Mouse (Mus musculus) hindbrain, embryonic 14.5 days (tissue): ENCODE measurements around the gene Gm44805. TPM values are rescaled to one million over a fixed set of nuclear protein-coding genes. Genes with fewer than 3 reads are reported as not detected.

Source experiments
- ATAC-seq: fragments of 200-750 bp; cut with Nextera tagmentation; 2 replicates; pipeline ENCODE4 v1.8.0; 2017; ENCODE audit warnings: moderate number of reproducible peaks, mild to moderate bottlenecking, moderate TSS enrichment, moderate library complexity; ENCODE audit not compliant: low FRiP score
- DNase-seq: peaks from one replicate; pipeline ENCODE4 v3.0.0-alpha.2; 2015; ENCODE audit warnings: low spot score
- H3K27ac ChIP-seq: fragments of 300-500 bp; sonication (generic); 2 replicates; pipeline ENCODE4 v1.5.1; 2014; ENCODE audit warnings: mild to moderate bottlenecking, moderate library complexity
- H3K27me3 ChIP-seq: fragments of 300-500 bp; sonication (generic); 2 replicates; pipeline ENCODE4 v1.6.1; 2014; ENCODE audit warnings: mild to moderate bottlenecking, low read length, mixed read lengths; ENCODE audit not compliant: control insufficient read depth, insufficient read depth
- H3K36me3 ChIP-seq: fragments of 300-500 bp; sonication (generic); replicated peaks from 2 replicates; pipeline ENCODE4 v1.6.1; 2014; ENCODE audit not compliant: control insufficient read depth, insufficient read depth
- H3K4me1 ChIP-seq: fragments of 300-500 bp; sonication (generic); replicated peaks from 2 replicates; pipeline ENCODE4 v1.6.1; 2014; ENCODE audit warnings: antibody characterized with exemption, low read length, mixed read lengths; ENCODE audit not compliant: control insufficient read depth, insufficient read depth
- H3K4me2 ChIP-seq: fragments of 300-500 bp; sonication (generic); replicated peaks from 2 replicates; pipeline ENCODE4 v1.6.1; 2014; ENCODE audit warnings: mild to moderate bottlenecking, moderate library complexity
- H3K4me3 ChIP-seq: fragments of 300-500 bp; sonication (generic); replicated peaks from 2 replicates; pipeline ENCODE4 v1.5.1; 2014; ENCODE audit warnings: mild to moderate bottlenecking, low read length
- H3K9ac ChIP-seq: fragments of 300-500 bp; sonication (generic); 2 replicates; pipeline ENCODE4 v1.6.1; 2014
- H3K9me3 ChIP-seq: fragments of 300-500 bp; sonication (generic); 2 replicates; pipeline ENCODE4 v1.6.1; 2016; ENCODE audit warnings: low read length; ENCODE audit not compliant: control insufficient read depth
- WGBS: fragments of 180-500 bp; shearing (Covaris S2); extraction: QIAGEN DNeasy Blood & Tissue Kit; methylation state at CpG from one replicate; pipeline ENCODE4 v1.1.7; 2014; 5-methylcytosine and 5-hydroxymethylcytosine counted together
- polyA plus RNA-seq: library from polyadenylated mRNA; unstranded; fragments of >200 nt; fragmentation: Nextera tagmentation; extraction: Ambion mirVana; gene quantifications from 2 replicates; pipeline ENCODE4 v1.2.1, GENCODE M21; 2014

Gm44805 gene
- polyA plus RNA-seq, 1 experiment from 2014 or later: not detected

DNA sequence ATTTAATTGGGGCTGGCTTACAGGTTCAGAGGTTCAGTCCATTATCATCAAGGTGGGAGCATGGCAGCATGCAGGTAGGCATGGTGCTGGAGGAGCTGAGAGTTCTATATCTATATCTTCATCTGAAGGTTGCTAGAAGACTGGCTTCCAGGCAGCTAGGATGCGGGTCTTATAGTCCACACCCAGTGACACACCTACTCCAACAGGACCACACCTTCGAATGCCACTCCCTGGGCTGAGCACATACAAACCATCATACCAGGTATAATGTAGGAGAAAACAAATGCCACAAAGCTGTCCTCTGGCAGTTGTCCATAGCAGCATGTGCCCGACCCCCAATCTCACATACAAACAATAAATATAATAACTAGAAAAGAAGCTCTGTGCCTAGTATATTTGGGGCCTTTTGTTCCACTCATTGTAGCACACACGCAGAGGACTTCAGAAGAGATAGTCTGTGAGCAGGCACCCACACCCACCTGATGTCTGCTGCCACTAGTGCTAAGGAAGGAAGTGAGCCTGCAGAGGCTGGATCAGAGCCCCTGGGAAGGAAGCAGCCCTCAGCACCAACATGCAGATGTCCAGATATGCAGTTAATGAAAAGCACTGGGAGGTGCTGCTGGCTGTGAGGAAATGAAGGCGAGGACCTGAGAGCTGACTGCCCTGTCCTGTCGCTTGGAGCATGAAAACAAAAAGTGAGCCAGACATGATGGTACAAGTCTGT lies 30.0 kb downstream of the Gm44805 start:
- peaks cover 86% of the 10 kb centered on the region for H3K36me3 ChIP-seq
- no peaks in the 10 kb centered on the region for H3K27me3 ChIP-seq
- H3K4me2 ChIP-seq: no peak overlapping the region
- H3K9ac ChIP-seq: no peak overlapping the region
- ATAC-seq (no peak), DNase-seq (no peak)
- H3K4me3 ChIP-seq: no peak overlapping the region
- no peak overlapping the region for H3K27ac ChIP-seq
- H3K9me3 ChIP-seq: no peaks in the 10 kb centered on the region
- 89% methylated on average over 6 of the region's 6 CpGs for WGBS
- H3K4me1 ChIP-seq: no peaks in the 10 kb centered on the region

DNA sequence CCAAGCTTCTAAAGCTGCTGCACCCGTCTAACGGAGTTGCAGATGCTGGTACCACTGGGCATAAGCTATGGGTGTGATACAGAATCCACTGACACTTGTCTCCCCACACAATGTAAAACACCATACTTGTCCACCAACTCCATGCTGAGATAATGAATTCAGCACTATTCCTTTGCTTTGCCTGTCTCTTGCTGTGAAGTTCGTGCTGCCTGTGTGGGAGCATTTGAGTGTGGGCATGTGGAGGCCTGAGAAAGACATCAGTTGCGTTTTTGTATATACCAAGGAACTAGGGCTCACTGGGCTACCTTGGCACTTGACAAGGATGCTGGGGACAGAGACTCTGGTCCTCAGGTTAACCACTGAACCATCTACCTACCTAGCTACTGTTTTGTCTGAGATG lies 40.0 kb downstream of the Gm44805 start:
- Histone ChIP-seq H3K9ac (no peak overlapping the region), H3K4me1 (no peaks in the 10 kb centered on the region), H3K4me3 (no peak overlapping the region), H3K4me2 (no peak overlapping the region), H3K36me3 (peaks cover 100% of the 10 kb centered on the region), H3K27ac (no peak overlapping the region), H3K27me3 (no peaks in the 10 kb centered on the region), H3K9me3 (no peaks in the 10 kb centered on the region)
- no peak for ATAC-seq
- 96% methylated on average over 4 of the region's 4 CpGs for whole genome bisulfite sequencing
- DNase-seq: no peak

DNA sequence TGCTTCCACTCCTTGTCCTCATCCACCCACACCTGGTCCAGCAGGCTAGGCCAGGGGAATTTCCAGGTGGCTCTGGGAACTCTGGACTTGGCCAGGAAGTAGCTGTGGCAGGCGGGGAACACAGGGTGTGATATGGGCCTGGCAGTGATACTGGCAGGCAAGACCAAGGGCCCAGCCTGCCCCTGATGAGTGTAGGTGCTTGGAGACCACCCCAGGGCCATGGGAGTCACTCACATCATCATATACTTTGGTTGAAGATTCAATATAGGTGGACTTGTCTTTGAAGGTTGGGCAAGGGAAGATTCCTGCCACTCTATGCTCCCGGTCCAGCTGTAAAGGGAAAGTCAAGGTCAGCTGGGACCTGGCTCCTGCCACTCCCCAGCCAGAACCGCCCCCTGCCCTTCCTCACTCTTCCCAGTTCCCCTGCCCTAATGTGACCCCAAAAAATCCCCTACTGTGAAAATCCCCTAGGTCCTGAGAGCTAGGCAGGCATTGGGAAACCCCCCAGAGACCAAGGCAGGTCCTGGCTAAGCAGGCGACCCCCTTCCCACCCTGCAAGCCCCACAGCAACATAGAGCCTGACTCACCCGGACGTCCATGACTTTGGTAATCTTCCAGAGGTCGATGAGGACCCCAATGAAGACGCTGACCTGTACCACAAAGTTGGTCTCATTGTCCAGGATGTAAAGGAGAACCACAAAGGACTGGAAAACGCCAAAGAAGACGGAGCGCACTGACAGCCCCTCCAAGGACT lies 46.0 kb downstream of the Gm44805 start:
- Histone ChIP-seq H3K9ac (no peak overlapping the region), H3K4me1 (no peaks in the 10 kb centered on the region), H3K27me3 (no peaks in the 10 kb centered on the region), H3K27ac (no peak overlapping the region), H3K4me3 (no peak overlapping the region), H3K36me3 (peaks cover 82% of the 10 kb centered on the region), H3K9me3 (no peaks in the 10 kb centered on the region), H3K4me2 (no peak overlapping the region)
- WGBS: 94% methylated on average over 11 of the region's 11 CpGs
- no peak for ATAC-seq
- DNase-seq: no peak

DNA sequence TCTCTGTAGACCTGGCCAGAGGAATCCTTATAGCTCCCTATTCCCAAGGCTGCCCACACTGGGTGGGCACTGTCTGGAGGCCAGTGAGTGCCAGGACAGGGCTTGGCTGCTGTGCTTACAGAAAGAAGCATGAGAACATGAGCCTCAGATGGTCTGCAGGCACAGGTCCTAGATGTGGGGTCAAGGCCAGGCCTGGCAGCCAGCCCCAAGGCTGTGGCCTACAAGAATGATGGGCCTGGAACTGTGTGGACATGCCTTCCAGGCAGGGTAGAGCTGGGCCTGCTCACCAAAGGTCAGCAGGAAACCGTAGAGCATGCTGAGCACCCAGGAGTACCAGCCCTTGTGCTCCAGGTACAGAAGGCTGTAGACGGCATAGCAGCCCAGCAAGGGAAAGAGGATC lies 46.6 kb downstream of the Gm44805 start:
- 98% methylated on average over 2 of the region's 2 CpGs for WGBS
- Histone ChIP-seq H3K4me3 (no peak overlapping the region), H3K4me2 (no peak overlapping the region), H3K27me3 (no peaks in the 10 kb centered on the region), H3K9me3 (no peaks in the 10 kb centered on the region), H3K27ac (no peak overlapping the region), H3K9ac (no peak overlapping the region), H3K4me1 (0 out of 2 replicates have a peak, but pooled peaks cover 3% of the 10 kb centered on the region), H3K36me3 (peaks cover 75% of the 10 kb centered on the region)
- DNase-seq (no peak), ATAC-seq (no peak)

DNA sequence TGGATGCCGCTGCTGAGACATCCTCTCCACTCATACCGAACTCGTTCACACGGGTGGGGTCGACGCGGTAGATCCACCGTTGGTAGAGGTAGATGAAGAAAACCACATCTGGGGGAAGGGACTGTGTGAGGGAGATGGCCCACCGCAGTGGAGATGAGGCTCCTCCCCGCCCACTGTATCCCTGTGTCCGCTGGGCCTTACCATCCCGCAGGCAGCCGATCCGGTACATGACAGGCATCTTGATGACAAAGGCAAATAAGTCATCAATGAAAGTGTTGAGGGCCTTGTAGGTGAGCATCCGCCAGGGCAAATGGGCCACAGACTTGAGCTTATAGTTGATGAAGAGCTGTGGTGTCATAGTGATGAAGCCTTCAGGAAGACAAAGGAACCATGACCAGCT lies 47.4 kb downstream of the Gm44805 start:
- no peak for ATAC-seq
- 95% methylated on average over 15 of the region's 15 CpGs for WGBS
- H3K36me3 ChIP-seq: peaks cover 68% of the 10 kb centered on the region

DNA sequence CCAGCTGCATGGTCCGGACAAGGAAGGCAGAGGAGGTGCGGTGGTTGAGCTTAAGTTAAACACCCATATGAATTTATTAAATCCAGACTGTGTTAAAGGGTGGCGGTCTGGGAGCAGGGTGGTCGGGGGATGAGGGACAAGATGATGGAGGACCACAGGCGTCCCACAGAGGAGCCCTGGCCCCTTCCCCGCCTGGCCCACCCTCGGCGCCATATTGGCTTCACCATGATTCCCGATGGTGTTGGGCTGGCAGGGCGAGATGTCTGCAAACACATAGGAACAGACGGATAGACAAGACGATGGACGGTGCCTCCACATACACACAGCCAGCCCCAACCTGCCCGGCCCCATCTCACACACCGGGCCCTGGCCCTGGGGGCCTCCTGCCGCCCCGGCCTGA lies 48.0 kb downstream of the Gm44805 start:
- WGBS: 93% methylated on average over 17 of the region's 17 CpGs

More for the DNA sequence above, 47.4 kb downstream of the Gm44805 start:
- no peaks in the 10 kb centered on the region for H3K27me3 ChIP-seq
- no peaks in the 10 kb centered on the region for H3K9me3 ChIP-seq
- 0 out of 2 replicates have a peak, but pooled peaks cover 3% of the 10 kb centered on the region for H3K4me1 ChIP-seq
- H3K9ac ChIP-seq: no peak overlapping the region
- DNase-seq: no peak
- H3K4me2 ChIP-seq: no peak overlapping the region
- H3K27ac ChIP-seq: no peak overlapping the region
- H3K4me3 ChIP-seq: no peak overlapping the region

DNA sequence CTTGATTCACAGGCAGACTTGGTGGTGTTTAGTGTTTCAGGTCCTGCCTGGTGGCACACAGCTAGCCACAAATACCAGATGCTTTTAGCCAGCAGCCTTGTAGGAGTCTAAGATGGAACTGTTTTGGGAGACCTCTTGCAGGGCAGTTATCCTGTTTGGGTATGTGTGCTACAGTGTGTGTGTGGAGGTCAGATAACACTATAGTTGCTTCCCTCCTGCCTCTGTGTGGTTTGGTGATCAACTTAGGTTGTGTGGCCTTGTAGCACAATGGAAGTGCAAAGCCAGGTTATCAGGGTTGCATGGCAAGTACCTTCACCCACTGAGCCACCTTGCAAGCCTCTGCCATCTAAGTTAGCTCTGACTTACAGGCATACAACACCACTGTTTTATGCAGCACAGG lies 48.5 kb downstream of the Gm44805 start:
- ATAC-seq: no peak
- Histone ChIP-seq H3K9me3 (no peaks in the 10 kb centered on the region), H3K9ac (no peak overlapping the region), H3K27ac (no peak overlapping the region), H3K4me1 (0 out of 2 replicates have a peak, but pooled peaks cover 6% of the 10 kb centered on the region), H3K4me3 (no peak overlapping the region), H3K4me2 (no peak overlapping the region), H3K27me3 (no peaks in the 10 kb centered on the region), H3K36me3 (peaks cover 57% of the 10 kb centered on the region)
- DNase-seq: no peak

More for the DNA sequence above, 48.0 kb downstream of the Gm44805 start:
- Histone ChIP-seq H3K9me3 (no peaks in the 10 kb centered on the region), H3K4me1 (0 out of 2 replicates have a peak, but pooled peaks cover 5% of the 10 kb centered on the region), H3K36me3 (peaks cover 61% of the 10 kb centered on the region), H3K4me2 (no peak overlapping the region), H3K27me3 (no peaks in the 10 kb centered on the region), H3K27ac (no peak overlapping the region), H3K4me3 (no peak overlapping the region), H3K9ac (no peak overlapping the region)
- DNase-seq (no peak), ATAC-seq (no peak)

DNA sequence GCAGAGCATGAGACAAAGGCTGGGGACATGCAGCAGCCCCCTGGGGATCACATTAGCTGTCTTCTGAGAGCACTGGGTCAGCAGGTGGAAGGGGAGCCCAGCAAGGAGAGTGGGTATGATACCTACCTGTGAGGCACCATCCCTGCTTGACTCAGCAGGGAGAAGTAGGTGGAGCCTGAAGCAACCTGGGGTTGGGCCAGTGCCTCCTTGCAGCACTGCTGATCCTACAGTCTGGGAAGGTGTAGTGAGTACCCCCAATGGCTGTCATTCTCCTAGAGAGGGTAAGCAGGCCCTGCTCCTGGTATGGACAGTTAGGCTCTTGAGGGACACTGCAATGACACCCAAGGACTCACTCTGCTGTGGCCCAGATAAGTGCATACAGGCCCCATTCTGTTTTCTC lies 48.9 kb downstream of the Gm44805 start:
- Histone ChIP-seq H3K27me3 (no peaks in the 10 kb centered on the region), H3K36me3 (peaks cover 52% of the 10 kb centered on the region), H3K9ac (no peak overlapping the region), H3K4me1 (0 out of 2 replicates have a peak, but pooled peaks cover 6% of the 10 kb centered on the region), H3K9me3 (no peaks in the 10 kb centered on the region), H3K4me2 (no peak overlapping the region), H3K27ac (no peak overlapping the region), H3K4me3 (no peak overlapping the region)
- no peak for ATAC-seq
- DNase-seq: no peak

DNA sequence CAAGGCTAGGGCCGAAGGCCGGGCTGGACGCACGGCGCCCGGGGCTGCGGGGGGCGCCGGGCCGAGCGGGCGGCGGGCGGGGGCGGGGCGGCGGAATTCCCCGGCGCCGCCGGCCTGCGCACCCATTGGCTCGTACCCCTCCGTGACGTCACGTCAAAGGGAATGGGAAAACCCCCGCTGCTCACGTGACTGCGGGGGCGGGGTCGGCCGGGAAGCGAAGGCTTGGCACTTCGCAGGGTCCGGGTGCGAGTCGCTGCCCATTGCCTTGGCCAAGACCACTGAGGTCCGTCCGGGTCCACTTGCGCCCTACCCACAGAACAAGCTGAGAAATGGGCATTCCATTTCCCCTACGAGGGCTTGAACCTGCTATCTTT lies 51.9 kb downstream of the Gm44805 start, which contains the start of gene Relb:
Gene Relb, minus strand, starts transcription at position 78 of the 374 bp plus-strand sequence.
- no peaks in the 10 kb centered on the region for H3K27me3 ChIP-seq
- H3K9ac ChIP-seq: peak within 1 kb of the TSS; percentile 60
- 2% methylated on average over 23 of the region's 41 CpGs for WGBS
- DNase-seq (peak; percentile 93), ATAC-seq (peak; percentile 78)
- H3K36me3 ChIP-seq: peaks cover 23% of the 10 kb centered on the region
- H3K9me3 ChIP-seq: no peaks in the 10 kb centered on the region
- peak within 1 kb of the TSS; percentile 76 for H3K27ac ChIP-seq
- 0 out of 2 replicates have a peak, but pooled peaks cover 6% of the 10 kb centered on the region for H3K4me1 ChIP-seq
- H3K4me3 ChIP-seq: peak within 1 kb of the TSS; percentile 76
- peak within 1 kb of the TSS; percentile 96 for H3K4me2 ChIP-seq
